Mouse (Mus musculus) megakaryocyte, adult 5-6 weeks (primary cell): ENCODE measurements around the gene Trp53inp2. TPM values are rescaled to one million over a fixed set of nuclear protein-coding genes. Genes with fewer than 3 reads are reported as not detected.

Experiments
- ATAC-seq: 2 replicates; pipeline ENCODE4 v1.8.0; 2016; ENCODE audit warnings: mild to moderate bottlenecking, inconsistent platforms; ENCODE audit not compliant: poor library complexity, severe bottlenecking
- total RNA-seq, 2 experiments: library from RNA; stranded (forward) in 1 of 2; stranded (reverse) in 1 of 2; fragments of 153-499, 151-499 nt in 1 of 2; fragments of 221-1000, 200-1000 nt in 1 of 2; gene quantifications; 2 replicates each; pipeline versions ENCODE4 v1.2.3 to v1.2.4; 2015 to 2017

The Trp53inp2 gene
- total RNA-seq (2015): 30.5 and 31.0 TPM in 2 replicates
- 18.8 and 29.5 TPM in 2 replicates for total RNA-seq (2017)

DNA sequence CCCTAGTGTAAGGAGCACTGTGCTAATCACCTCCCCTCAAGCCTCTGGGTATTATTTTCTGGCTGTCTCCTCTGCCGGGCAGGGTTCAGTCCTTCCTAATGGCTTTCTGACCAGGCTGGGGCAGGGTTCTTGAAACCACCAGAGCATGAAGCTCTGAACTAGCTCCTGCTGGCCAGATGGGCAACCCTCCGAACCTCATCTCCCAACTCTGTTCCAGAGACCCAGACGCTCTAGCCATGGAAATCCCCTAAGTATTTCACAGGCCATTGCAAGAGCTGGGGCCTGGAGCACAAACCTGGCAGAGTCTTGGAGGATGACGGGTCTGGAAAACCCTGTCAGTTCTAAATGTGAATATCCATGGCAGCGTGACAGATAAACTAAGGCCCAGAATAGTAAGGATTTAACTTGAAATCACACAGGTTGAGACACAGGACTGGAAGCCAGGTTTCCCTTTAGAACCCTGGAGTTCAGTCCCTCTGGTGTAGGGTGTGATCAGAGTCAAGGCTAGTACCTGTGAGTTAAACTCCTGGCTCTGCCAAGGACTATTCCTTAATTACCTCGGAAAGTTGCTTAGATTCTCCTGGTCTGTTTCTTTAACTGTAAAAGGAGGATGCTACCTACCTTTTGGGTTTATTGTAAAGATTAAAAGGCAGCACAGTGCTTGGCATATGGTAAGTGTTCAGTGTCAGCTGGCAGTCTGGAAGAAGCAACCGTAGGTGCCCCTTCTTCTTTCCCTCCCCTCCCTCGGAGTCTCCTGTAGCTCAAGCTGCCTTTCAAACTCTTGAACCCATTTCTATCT is at the start of gene Trp53inp2:
Trp53inp2 (plus strand) TSS at position 799 of the 799 bp plus-strand sequence.
- ATAC-seq: no peak

DNA sequence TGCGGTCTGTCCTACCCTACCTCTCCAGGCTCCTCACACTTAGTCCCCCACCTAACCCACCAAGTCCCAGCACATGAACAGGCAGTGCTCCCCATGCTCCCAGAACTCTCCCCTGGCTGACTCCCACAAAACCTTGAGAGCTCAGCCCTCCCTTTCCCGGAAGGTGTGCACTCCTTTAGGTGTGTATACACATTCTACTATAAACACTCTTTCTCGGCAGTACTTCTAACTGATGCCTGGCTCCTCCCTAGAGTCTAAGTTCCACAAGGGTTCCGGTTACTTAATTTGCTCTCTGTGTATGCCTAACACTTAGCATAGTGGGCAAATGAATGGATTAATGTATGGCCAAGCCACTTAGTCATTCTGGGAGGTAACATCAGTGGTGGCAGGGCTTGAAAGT is 49.5 kb upstream of the Trp53inp2 start:
- no peak for ATAC-seq

DNA sequence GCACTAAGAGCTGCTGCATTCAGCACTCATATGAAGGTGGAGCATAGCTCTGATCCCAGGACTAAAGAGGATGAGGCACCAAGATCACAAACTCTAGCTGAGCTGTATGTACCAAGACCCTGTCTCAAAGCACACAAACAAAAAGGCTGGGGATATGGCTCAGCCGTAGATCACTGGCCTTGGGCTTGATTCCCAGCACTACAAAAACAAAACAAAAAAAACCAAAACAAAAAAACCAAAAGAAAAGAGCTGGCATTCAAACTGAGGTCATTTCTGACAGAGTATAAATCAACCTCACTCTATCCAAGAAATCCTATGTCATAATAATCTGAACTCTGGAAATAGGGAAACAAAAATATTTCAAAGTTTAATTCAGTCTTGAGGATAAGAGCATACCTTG is 47.4 kb upstream of the Trp53inp2 start:
- ATAC-seq: no peak

DNA sequence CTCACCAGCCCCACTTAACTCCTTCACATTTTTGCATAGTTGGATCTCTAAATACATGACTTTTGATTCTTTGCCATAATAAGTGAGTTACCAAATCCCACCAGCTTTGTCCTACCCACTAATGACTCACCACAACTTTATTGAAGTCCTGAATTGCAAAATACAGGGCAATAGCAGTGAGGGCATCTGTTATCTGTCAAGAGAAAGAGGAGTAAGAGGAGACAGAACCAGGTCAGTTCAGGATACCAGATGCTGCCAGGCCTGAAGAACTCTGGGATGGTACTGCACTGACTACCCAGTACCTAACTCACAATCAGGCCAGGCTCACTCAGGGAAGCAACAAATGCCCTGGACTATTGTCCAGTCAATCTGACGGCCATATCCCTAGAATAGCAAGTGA is 45.6 kb upstream of the Trp53inp2 start:
- ATAC-seq: no peak

DNA sequence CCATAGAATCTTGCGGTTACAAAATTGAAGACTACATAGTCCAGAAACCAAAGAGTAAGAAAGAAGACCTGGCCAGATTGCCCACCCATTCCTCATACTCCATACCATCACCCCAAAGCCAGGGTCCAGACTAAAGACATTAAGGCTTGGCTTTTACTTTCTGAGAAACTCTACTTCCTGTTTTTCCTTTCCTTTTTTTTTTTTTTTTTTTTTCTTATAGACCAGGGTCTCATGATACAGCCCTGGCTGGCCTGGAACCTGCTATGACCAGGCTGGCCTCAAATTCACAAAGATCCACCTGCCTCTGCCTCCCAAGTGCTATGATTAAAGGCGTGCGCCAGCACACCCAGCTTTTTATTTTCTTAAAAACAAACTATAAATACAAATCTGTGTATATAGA is 44.6 kb upstream of the Trp53inp2 start:
- no peak for ATAC-seq

DNA sequence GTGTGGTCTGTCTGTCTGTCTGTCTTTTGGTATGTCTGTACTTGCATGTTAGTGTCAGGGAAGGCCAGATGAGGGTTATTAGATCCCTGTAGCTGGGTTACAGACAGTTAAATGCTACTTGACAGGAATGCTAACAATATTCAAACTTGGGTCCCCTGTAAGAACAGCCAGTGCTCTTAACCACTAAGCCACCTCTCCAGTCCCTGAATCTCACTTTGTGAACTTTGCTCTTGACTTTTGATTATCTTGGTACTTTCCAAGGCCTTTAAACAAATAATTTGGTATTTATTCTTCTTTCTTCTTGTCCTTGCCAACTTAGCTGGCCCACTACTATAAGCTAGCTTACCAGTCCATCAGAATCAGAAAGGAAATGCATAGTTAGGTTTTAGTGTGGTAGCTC is 40.7 kb upstream of the Trp53inp2 start:
- ATAC-seq: no peak

DNA sequence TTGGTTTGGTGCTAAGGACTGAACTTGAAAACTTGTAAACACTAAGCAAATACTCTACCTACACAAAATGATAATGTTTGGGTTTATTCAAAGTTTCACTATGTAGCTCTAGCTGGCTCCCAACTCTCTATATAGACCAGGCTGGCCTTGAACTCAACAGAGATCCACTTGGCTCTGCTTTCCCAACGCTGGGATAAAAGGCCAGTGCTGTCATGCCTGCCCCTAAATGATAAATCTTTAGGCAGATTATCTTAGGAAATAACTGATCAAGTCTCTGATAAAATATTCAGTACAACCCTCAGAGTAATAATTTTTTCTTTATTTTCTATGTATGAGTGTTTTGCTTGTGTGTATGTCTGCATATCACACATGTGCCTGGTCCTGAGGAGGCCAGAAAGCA is 34.2 kb upstream of the Trp53inp2 start:
- no peak for ATAC-seq

GRCm38 (mm10) chr2:155354402-155354801 is 26.5 kb upstream of the Trp53inp2 start:
- no peak for ATAC-seq

DNA sequence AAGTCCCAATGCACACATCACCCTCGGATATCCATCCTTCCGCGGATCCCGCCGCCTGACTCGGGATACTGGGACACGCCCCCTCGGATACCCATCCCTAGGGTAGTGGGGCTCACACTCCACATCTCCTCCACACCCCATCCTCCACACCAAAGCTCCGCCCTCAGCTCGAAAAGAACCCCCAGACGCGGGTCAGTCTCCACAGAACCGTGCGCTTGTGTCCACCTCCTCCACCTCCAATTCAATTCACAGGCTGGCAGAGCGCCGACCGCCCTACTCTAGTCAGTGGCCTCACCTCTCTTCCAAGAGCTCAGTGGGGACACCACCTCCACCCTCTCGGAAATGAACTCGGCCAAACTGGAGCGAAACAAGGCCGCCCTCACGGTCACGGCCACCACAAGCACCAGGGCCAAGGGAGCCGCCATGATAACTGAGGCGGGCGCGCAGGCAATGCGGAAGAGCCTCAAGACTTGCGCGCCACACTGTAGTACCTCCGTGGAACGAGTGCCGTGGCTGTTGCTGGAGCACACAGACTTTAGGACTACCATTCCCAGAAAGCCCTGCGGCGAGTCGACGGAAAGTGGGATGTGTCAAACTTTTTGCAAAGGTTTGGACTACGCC is 23.8 kb upstream of the Trp53inp2 start, which contains the start of gene Pigu:
Pigu (minus strand) TSS at position 460 of the 621 bp plus-strand sequence.
- ATAC-seq: peak; percentile 100

DNA sequence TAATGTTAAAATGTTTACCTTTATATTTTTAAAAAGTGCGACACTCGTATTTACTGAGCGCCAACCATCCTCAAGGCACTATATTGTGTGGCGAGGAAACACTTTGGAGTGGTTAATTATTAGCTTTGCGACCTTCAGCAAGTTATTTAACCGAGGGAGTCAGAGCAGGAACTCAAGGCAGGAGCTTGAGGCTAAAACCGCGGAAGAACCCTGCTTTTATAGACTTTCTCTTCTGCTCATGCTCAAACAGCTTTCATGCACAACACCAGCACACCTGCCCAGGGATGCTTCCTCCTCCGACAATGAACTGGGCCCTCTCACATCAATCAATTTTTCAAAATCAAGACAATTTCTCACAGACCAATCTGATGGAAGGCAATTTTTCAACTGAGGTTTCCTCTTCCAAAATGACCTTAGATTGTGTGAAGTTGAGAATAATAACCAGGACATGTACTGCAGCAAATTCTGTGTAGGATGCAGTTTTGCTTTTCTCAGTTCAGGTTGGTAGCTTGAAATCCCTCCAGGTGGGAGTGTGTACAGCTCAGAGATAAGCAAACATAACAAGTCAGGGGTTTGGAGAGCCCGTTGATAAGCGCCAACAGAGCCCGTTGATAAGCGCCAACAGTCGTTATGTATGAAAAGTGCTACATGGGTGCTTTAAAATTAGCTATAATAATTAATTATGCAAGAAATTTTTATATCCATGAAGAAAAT is 23.0 kb upstream of the Trp53inp2 start:
- ATAC-seq: no peak

DNA sequence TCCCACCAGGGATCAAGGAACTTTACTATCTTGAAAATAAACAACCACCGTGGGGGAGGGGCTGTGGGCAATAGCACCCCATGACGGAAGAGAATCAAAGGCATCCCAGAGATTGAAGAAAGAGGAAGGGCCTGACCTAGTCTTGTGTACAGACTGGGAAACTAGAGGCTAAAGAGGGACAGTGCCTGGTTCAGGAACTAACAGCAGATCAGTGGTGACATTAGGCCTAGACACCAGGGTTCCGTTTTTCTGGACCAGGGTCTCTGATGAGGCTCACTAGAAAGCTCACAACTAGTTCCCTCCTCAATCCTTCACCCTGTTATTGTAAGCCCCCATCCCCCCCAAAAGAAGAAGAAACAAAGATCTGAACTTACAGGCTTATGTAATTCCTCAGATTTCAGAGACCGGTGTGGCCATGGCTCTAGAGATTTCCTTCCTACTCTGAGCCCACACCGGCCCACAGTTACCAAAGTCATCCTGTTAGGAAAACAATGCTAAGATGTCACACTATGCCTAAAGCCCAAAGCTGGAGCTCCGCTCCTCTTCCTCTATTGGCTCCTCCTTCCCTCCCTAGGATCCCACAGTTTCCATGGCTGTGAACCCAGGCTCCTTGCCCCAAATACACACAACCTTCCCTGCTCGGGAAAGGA is 13.1 kb upstream of the Trp53inp2 start:
- peak; percentile 79 for ATAC-seq

- no peak for ATAC-seq
These were observed 11.5 kb upstream of the Trp53inp2 start for GRCm38 (mm10) chr2:155369333-155369883.

DNA sequence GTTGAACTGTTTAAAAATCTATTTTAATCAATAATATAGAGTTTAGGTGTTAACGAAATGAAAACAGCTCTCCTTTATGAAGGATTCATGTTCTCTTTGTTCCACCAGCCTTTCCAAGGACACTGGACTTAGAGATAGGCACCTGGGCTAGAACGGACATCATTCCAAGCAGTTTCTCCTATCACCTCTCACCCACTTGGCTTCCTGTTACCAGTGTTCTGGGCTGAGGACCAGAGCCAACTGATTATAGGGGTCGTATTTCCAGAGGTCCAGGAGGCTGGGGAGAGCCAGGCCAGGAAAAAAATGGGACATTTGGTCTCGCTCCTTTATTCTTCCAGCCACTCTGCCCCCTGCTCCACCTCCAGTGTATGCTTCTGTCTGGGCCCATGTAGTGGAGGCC is 8.4 kb upstream of the Trp53inp2 start:
- no peak for ATAC-seq

- ATAC-seq: peak; percentile 71
These were observed 7.6 kb upstream of the Trp53inp2 start for GRCm38 (mm10) chr2:155373302-155373701.

GRCm38 (mm10) chr2:155373886-155374285 is 7.0 kb upstream of the Trp53inp2 start:
- no peak for ATAC-seq

DNA sequence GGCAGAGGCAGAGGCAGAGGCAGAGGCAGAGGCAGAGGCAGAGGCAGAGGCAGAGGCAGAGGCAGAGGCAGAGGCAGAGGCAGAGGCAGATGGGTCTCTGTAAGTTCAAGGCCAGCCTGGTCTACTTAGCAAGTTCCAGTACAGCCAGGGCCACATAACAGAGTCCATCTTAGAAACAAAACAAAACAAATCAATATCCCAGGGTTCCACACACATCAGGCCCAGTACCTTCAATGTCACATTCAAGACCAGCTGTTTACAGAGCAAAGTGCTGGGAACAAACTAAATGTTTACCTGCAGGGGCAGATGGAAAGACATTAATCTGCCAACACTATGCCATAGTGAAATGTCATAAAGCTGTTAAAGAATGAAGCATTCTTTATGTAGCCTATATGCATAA is 6.3 kb upstream of the Trp53inp2 start:
- ATAC-seq: no peak

DNA sequence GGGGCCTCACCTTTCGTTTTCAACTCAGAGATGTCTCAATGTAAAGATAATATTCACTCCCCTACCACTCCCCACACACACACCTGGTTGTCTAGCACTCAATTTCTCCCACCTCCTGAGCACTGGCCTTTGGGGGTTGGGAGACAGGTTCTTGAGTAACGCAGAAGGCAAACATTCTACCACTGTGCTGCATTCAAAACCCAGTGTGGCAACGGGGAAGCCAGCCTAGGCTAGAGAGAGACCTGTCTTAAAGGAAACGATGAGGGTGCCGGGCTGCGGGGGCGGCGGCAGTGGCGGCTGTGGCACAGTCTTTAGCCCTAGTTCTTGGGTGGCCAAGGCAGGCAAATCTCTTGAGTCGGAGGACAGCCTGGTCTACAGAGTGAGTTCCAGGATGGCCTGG is 4.7 kb upstream of the Trp53inp2 start:
- ATAC-seq: no peak

DNA sequence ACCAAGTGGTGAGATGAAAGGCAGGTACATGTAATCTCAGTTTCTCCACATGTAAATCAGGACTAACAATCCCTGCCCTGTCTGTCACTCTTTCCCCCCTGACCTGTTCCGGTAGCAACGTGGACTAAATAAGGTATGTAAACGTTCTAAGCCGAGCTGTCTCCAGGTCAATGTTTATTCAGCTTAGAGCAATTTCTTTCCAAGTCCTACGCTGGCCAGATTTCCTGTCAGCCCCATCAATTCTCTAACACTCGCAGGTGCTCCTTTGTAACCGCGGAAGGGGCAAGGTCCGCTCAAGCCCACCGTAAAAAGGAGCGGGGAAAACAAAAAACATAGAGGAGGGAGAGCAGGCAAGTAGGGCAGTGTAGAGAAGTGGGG is 190 bp downstream of the Trp53inp2 start:
- no peak for ATAC-seq

DNA sequence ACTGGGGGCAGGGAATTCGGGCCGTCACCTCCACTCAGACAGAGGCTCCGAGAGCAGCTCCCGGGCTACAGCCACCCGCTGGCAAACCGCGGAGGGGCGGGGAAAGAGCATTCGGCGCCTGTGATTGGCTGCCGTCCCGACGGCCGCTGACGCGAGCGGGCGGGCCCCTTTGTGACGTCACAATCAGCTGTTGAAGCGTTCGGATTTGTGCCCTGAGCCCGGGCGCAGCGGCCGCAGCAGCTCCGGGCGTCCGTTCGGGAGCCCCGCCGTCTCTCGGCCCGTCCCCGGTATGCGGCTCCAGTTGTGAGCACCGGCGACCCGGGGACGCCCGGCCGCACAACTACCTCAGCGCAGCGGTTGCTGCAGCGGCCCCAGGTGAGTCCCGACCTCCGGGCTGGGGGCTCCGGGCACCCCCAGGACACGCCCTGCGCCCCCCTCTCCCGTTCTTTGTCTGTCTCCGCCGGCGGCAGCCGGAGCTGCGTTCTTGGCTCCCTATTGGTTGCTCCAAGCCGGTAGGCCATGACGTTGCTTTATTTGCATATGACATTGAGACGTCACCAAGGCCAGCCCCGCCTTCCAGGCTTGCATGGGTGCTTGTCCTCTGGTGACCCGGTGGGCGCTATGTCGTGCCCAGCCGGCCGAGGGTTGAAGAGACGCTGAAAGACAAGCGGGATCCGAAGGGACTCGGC is 928 bp downstream of the Trp53inp2 start:
- peak; percentile 83 for ATAC-seq

DNA sequence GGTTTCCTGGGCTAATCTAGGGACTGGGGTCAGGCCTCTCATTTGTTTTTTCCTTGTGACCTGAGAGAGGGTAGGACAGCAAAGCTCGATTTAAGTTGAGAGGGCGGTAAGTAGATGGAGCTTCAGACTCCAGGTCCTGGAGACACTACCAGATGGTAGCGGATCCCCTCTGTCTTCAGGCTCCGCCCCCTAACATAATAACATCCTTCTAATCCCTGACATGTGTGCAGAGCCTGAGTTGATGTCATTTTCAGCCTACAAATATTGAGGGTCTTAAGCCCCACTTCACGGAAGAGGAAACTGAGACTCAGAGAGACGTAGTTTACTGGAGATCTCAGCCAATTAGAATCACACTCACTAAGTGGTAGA is 1.5 kb downstream of the Trp53inp2 start:
- no peak for ATAC-seq
